Mouse (Mus musculus) heart, embryonic 10.5 days (tissue): Measurements from ENCODE around the gene Gramd1b. TPM values are rescaled to one million over a fixed set of nuclear protein-coding genes. Genes with fewer than 3 reads are reported as not detected.

Experiments
- DNase-seq: peaks from one replicate; pipeline ENCODE4 v3.0.0-alpha.2; 2017; ENCODE audit warnings: low spot score
- H3K27ac ChIP-seq: fragments of 300-500 bp; sonication (generic); 2 replicates; pipeline ENCODE4 v1.5.1; 2016; ENCODE audit warnings: mild to moderate bottlenecking
- H3K27me3 ChIP-seq: fragments of 300-500 bp; sonication (generic); 2 replicates; pipeline ENCODE4 v1.6.1; 2016; ENCODE audit warnings: mild to moderate bottlenecking; ENCODE audit not compliant: poor library complexity, insufficient read depth, severe bottlenecking
- H3K36me3 ChIP-seq: fragments of 300-500 bp; sonication (generic); 2 replicates; pipeline ENCODE4 v1.6.1; 2016; ENCODE audit warnings: mild to moderate bottlenecking, moderate library complexity
- H3K4me1 ChIP-seq: fragments of 300-500 bp; sonication (generic); 2 replicates; pipeline ENCODE4 v1.6.1; 2016; ENCODE audit warnings: mild to moderate bottlenecking
- H3K4me3 ChIP-seq: fragments of 300-500 bp; sonication (generic); 2 replicates; pipeline ENCODE4 v1.5.1; 2016; ENCODE audit warnings: mild to moderate bottlenecking, moderate library complexity
- H3K9me3 ChIP-seq: fragments of 300-500 bp; sonication (generic); 2 replicates; pipeline ENCODE4 v1.6.1; 2016; ENCODE audit warnings: mild to moderate bottlenecking, moderate library complexity
- WGBS: fragments of 180-500 bp; shearing (Covaris S2); methylation state at CpG from one replicate; pipeline ENCODE4 v1.1.7; 2016; 5-methylcytosine and 5-hydroxymethylcytosine counted together
- polyA plus RNA-seq: library from polyadenylated mRNA; unstranded; fragments of >200 nt; fragmentation: Nextera tagmentation; extraction: Ambion mirVana; gene quantifications from 2 replicates; pipeline ENCODE4 v1.2.1, GENCODE M21; 2016

The Gramd1b gene
- polyA plus RNA-seq, 1 experiment from 2014 or later: 5.0 TPM

- WGBS: 24% methylated on average over 2 of the region's 2 CpGs
Observed at GRCm38 (mm10) chr9:40397036-40397435, 134.1 kb downstream of the Gramd1b start.

DNA sequence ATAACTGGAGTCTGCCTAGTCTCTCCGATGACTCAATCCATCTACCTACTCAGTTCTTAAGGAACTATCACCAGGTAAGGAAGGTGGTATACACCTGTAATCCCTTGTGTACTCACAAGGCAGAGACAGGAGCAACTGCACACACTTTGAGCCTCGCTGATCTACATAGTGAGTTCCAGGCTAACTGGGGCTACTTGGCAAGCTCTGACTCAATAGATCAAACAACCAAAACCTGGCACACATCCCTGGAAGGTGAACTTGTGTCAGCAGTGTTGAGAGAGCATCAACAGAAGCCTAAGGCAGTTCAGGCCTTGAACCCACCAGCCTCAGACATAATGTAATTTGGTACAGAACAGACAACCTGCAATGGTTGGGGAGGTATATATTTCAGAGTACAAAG, 135.0 kb downstream of the Gramd1b start:
- WGBS: 91% methylated on average over 2 of the region's 2 CpGs
- Histone ChIP-seq H3K4me3 (no peak overlapping the region), H3K4me1 (peaks cover 36% of the 10 kb centered on the region), H3K36me3 (no peaks in the 10 kb centered on the region), H3K27ac (no peak overlapping the region), H3K9me3 (no peaks in the 10 kb centered on the region), H3K27me3 (no peaks in the 10 kb centered on the region)
- DNase-seq: no peak

More at GRCm38 (mm10) chr9:40397036-40397435, 134.1 kb downstream of the Gramd1b start:
- DNase-seq: no peak
- H3K27ac ChIP-seq: peak overlapping the region; percentile 59; the same call in 1 of the 2 replicates
- no peaks in the 10 kb centered on the region for H3K9me3 ChIP-seq
- no peaks in the 10 kb centered on the region for H3K27me3 ChIP-seq
- peaks cover 36% of the 10 kb centered on the region for H3K4me1 ChIP-seq
- no peaks in the 10 kb centered on the region for H3K36me3 ChIP-seq
- H3K4me3 ChIP-seq: peak overlapping the region; percentile 31; the same call in 1 of the 2 replicates

GRCm38 (mm10) chr9:40391852-40392695, 139.1 kb downstream of the Gramd1b start:
- no peaks in the 10 kb centered on the region for H3K27me3 ChIP-seq
- no peaks in the 10 kb centered on the region for H3K9me3 ChIP-seq
- 23% methylated on average over 20 of the region's 20 CpGs for WGBS
- no peaks in the 10 kb centered on the region for H3K36me3 ChIP-seq
- H3K27ac ChIP-seq: peak overlapping the region; percentile 7; the same call in 1 of the 2 replicates
- peak; percentile 84 for DNase-seq
- peak overlapping the region; percentile 7; the same call in 1 of the 2 replicates for H3K4me3 ChIP-seq
- peaks cover 26% of the 10 kb centered on the region for H3K4me1 ChIP-seq

GRCm38 (mm10) chr9:40391359-40391758, 139.8 kb downstream of the Gramd1b start:
- 0 out of 2 replicates have a peak overlapping the region, but pooled peaks have one; percentile 3 for H3K4me3 ChIP-seq
- no peak for DNase-seq

DNA sequence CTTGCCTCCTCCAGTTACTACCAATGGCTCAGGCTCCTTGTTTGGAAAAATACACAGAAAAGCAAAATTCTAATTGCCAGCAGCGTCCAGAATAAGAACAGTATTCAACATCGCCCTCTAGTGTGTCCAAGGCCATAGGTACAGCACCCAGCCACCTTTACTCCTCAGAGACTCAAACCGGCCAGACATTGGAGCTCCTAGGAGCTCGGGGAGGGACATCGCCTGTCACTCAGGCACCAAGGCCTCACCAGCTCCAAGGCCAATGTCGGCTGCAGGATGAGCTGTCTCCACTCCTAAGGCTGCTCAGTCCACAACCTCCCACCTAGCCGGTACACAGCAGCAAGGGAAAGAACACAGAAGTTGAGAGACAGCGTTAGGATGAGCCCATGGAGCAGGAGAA, 140.3 kb downstream of the Gramd1b start:
- no peak overlapping the region for H3K4me3 ChIP-seq

More at GRCm38 (mm10) chr9:40391359-40391758, 139.8 kb downstream of the Gramd1b start:
- Histone ChIP-seq H3K4me1 (peaks cover 26% of the 10 kb centered on the region), H3K9me3 (no peaks in the 10 kb centered on the region), H3K27me3 (no peaks in the 10 kb centered on the region), H3K36me3 (no peaks in the 10 kb centered on the region), H3K27ac (no peak overlapping the region)
- WGBS: 54% methylated on average over 17 of the region's 17 CpGs

DNA sequence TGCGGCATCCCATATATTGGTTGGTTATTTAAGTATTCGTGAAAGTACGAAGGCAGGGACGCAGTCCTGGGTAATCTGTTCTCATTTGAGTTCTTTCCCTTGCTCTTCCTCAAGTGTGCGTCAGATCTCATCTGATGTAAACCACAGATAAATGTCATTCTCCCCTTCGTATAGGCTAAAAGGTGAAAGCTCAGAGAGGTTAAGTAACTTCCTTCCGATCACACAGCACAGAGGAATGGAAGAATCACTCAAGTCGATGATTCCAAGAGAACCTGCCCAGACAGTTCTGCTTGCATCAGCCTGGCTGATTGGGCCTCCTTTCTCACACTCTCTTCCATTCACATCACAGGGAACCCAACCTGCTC, 140.8 kb downstream of the Gramd1b start:
- no peaks in the 10 kb centered on the region for H3K9me3 ChIP-seq
- DNase-seq: no peak
- WGBS: 85% methylated on average over 8 of the region's 8 CpGs
- peaks cover 26% of the 10 kb centered on the region for H3K4me1 ChIP-seq
- no peak overlapping the region for H3K27ac ChIP-seq
- H3K36me3 ChIP-seq: no peaks in the 10 kb centered on the region
- H3K27me3 ChIP-seq: no peaks in the 10 kb centered on the region
- no peak overlapping the region for H3K4me3 ChIP-seq

More for the DNA sequence above, 140.3 kb downstream of the Gramd1b start:
- peaks cover 26% of the 10 kb centered on the region for H3K4me1 ChIP-seq
- 32% methylated on average over 8 of the region's 8 CpGs for WGBS
- H3K9me3 ChIP-seq: no peaks in the 10 kb centered on the region
- no peaks in the 10 kb centered on the region for H3K27me3 ChIP-seq
- no peak overlapping the region for H3K27ac ChIP-seq
- no peaks in the 10 kb centered on the region for H3K36me3 ChIP-seq
- no peak for DNase-seq

GRCm38 (mm10) chr9:40389669-40390395, 141.4 kb downstream of the Gramd1b start:
- 87% methylated on average over 8 of the region's 8 CpGs for WGBS
- Histone ChIP-seq H3K27ac (no peak overlapping the region), H3K9me3 (no peaks in the 10 kb centered on the region), H3K36me3 (no peaks in the 10 kb centered on the region), H3K4me1 (peaks cover 26% of the 10 kb centered on the region), H3K27me3 (no peaks in the 10 kb centered on the region), H3K4me3 (no peak overlapping the region)
- no peak for DNase-seq

- H3K27me3 ChIP-seq: no peaks in the 10 kb centered on the region
- H3K4me1 ChIP-seq: peaks cover 26% of the 10 kb centered on the region
- no peaks in the 10 kb centered on the region for H3K9me3 ChIP-seq
- H3K4me3 ChIP-seq: no peak overlapping the region
- no peak for DNase-seq
- no peak overlapping the region for H3K27ac ChIP-seq
- no peaks in the 10 kb centered on the region for H3K36me3 ChIP-seq
- WGBS: 68% methylated on average over 6 of the region's 6 CpGs
Observed at GRCm38 (mm10) chr9:40389175-40389574, 142.0 kb downstream of the Gramd1b start.

DNA sequence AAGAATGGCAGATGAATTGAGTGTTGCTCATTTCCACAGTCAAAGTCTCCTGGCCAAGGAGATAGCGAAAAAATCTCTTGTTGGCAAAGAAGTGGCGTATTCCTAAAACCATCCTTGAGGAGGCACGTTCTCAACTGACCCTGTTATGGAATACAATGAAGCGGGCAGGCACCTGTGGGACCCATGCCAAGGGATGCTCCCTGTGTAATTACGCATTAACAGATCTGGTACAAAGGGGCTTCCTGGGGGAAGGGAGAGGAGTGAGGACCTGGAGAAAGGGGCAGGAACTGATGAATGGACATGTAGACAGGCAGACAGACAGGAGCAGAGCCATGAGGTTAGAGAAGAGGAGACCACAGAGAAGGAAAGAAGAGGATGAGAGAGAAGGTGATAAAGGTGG, 146.4 kb downstream of the Gramd1b start:
- Histone ChIP-seq H3K36me3 (no peaks in the 10 kb centered on the region), H3K27ac (no peak overlapping the region), H3K4me1 (peaks cover 13% of the 10 kb centered on the region), H3K4me3 (no peak overlapping the region), H3K27me3 (no peaks in the 10 kb centered on the region), H3K9me3 (no peaks in the 10 kb centered on the region)
- DNase-seq: no peak
- 92% methylated on average over 5 of the region's 5 CpGs for WGBS

GRCm38 (mm10) chr9:40382508-40382907, 148.7 kb downstream of the Gramd1b start:
- Histone ChIP-seq H3K4me1 (peaks cover 13% of the 10 kb centered on the region), H3K4me3 (no peak overlapping the region), H3K9me3 (no peaks in the 10 kb centered on the region), H3K27me3 (0 out of 2 replicates have a peak, but pooled peaks cover under 1% of the 10 kb centered on the region), H3K36me3 (no peaks in the 10 kb centered on the region), H3K27ac (no peak overlapping the region)
- WGBS: 73% methylated on average over 3 of the region's 3 CpGs
- no peak for DNase-seq

DNA sequence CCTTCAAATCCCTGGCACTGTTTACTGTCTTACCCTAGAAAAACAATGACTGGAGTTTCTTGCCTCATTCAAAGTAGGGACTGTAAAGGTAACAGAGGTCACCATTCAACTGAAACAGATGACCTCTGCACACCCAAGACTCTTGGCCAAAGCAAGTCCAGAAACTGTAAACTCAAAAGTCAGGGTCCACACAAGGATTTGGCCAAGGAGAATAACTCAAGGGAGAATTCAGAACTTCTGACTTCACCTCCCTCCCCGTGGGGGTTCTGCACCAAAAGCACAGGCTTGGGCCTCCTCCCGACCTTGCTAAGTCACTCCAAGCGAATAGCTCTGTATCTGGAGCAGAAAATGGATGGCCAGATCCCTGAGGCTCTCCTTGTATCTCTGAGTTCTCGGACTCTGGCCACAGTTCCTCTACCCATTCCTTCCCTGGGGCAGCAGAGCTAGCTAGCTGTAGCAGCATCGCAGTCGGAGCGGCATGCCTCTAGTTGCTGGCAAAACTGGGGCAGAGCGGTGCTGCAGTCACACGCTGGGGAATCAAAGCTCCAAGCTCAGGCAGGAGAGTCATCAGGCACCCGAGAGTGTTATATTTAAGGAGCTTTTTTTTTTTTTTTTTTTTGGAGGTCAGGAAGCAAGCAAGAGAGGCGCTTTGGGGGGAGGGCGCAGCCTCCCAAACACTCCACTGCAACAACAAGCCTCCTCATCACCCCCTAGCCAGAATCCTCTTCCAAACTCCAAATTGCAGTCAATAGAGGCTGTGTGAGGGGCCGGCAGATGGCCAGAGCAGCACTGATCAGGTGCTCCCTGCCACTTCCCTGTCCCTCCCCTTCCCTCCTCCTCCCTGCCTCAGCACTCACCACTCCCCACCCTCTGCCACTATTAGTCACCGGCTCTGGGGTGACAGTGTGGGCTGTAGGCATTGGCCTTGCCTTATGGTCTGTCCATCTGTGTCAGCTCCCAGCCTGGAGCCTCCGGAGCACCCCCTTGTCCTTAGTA, 149.5 kb downstream of the Gramd1b start:
- H3K27ac ChIP-seq: peak overlapping the region; percentile 37; the same call in 1 of the 2 replicates
- no peaks in the 10 kb centered on the region for H3K9me3 ChIP-seq
- peaks cover 20% of the 10 kb centered on the region for H3K4me1 ChIP-seq
- 0 out of 2 replicates have a peak, but pooled peaks cover 3% of the 10 kb centered on the region for H3K27me3 ChIP-seq
- peak; percentile 80 for DNase-seq
- H3K36me3 ChIP-seq: no peaks in the 10 kb centered on the region
- 0 out of 2 replicates have a peak overlapping the region, but pooled peaks have one; percentile 15 for H3K4me3 ChIP-seq
- 12% methylated on average over 15 of the region's 15 CpGs for WGBS
